Mouse (Mus musculus): ENCODE results near the gene Kcnj5. TPM values are rescaled to one million over a fixed set of nuclear protein-coding genes. Genes with fewer than 3 reads are reported as not detected.

Kcnj5 gene
- total and polyA plus RNA-seq, 2 experiments from 2014 or later, result 32.5 to 58.1 TPM

GRCm38 (mm10) chr9:32368812-32369211, 24.7 kb upstream of the Kcnj5 start:
- TF ChIP-seq CTCF (IDR thresholded peaks at IDR 0.05; ENCODE audit: low read depth) (no peak), EP300 (IDR thresholded peaks at IDR 0.05; ENCODE audit: low read depth) (no peak)
- ATAC-seq (ENCODE audit: insufficient read depth, low read depth), result no peak
- H3K36me3 ChIP-seq (replicated peaks; ENCODE audit: control insufficient read depth, insufficient read depth, low read length), result no peaks in the 10 kb centered on the region

GRCm38 (mm10) chr9:32360770-32361169, 16.6 kb upstream of the Kcnj5 start:
- Histone ChIP-seq H3K4me1 (ENCODE audit: control insufficient read depth, insufficient read depth) (no peaks in the 10 kb centered on the region), H3K27me3 (ENCODE audit: control insufficient read depth, insufficient read depth, low read length) (no peaks in the 10 kb centered on the region), H3K4me2 (ENCODE audit: low read depth, low read length) (no peak overlapping the region), H3K9ac (replicated peaks; ENCODE audit: low read depth, low read length) (no peak overlapping the region), H3K4me3 (ENCODE audit: low read depth, low read length) (no peak overlapping the region), H3K9me3 (replicated peaks; ENCODE audit: control insufficient read depth, low read length) (no peaks in the 10 kb centered on the region), H3K36me3 (replicated peaks; ENCODE audit: control insufficient read depth, insufficient read depth, low read length) (no peaks in the 10 kb centered on the region), H3K27ac (ENCODE audit: low read depth) (no peak overlapping the region)
- DNase-seq (ENCODE audit: low spot score) (no peak), ATAC-seq (ENCODE audit: insufficient read depth, low read depth) (no peak)
- WGBS, result 79% methylated on average over 1 of the region's 1 CpGs
- TF ChIP-seq EP300 (IDR thresholded peaks at IDR 0.05; ENCODE audit: low read depth) (no peak), CTCF (IDR thresholded peaks at IDR 0.05; ENCODE audit: low read depth) (no peak)

More at GRCm38 (mm10) chr9:32368812-32369211, 24.7 kb upstream of the Kcnj5 start:
- Histone ChIP-seq H3K4me1 (ENCODE audit: control insufficient read depth, insufficient read depth) (no peaks in the 10 kb centered on the region), H3K27ac (ENCODE audit: low read depth) (no peak overlapping the region), H3K27me3 (ENCODE audit: control insufficient read depth, insufficient read depth, low read length) (no peaks in the 10 kb centered on the region), H3K4me3 (ENCODE audit: low read depth, low read length) (no peak overlapping the region), H3K9me3 (replicated peaks; ENCODE audit: control insufficient read depth, low read length) (no peaks in the 10 kb centered on the region), H3K4me2 (ENCODE audit: low read depth, low read length) (no peak overlapping the region), H3K9ac (replicated peaks; ENCODE audit: low read depth, low read length) (no peak overlapping the region)
- WGBS, result 39% methylated on average over 2 of the region's 2 CpGs
- DNase-seq (ENCODE audit: low spot score), result no peak

GRCm38 (mm10) chr9:32350332-32350731, 6.2 kb upstream of the Kcnj5 start:
- no peak for ATAC-seq (ENCODE audit: insufficient read depth, low read depth)
- TF ChIP-seq CTCF (IDR thresholded peaks at IDR 0.05; ENCODE audit: low read depth) (peak; percentile 87), EP300 (IDR thresholded peaks at IDR 0.05; ENCODE audit: low read depth) (no peak)
- H3K4me1 ChIP-seq (ENCODE audit: control insufficient read depth, insufficient read depth), result no peaks in the 10 kb centered on the region
- H3K27me3 ChIP-seq (ENCODE audit: control insufficient read depth, insufficient read depth, low read length), result no peaks in the 10 kb centered on the region
- H3K27ac ChIP-seq (ENCODE audit: low read depth), result no peak overlapping the region
- H3K9ac ChIP-seq (replicated peaks; ENCODE audit: low read depth, low read length), result no peak overlapping the region
- H3K4me3 ChIP-seq (ENCODE audit: low read depth, low read length), result no peak overlapping the region
- peak; percentile 75 for DNase-seq (ENCODE audit: low spot score)
- 4% methylated on average over 6 of the region's 6 CpGs for WGBS
- no peaks in the 10 kb centered on the region for H3K36me3 ChIP-seq (replicated peaks; ENCODE audit: control insufficient read depth, insufficient read depth, low read length)
- H3K4me2 ChIP-seq (ENCODE audit: low read depth, low read length), result no peak overlapping the region
- H3K9me3 ChIP-seq (replicated peaks; ENCODE audit: control insufficient read depth, low read length), result no peaks in the 10 kb centered on the region

- Histone ChIP-seq H3K4me1 (ENCODE audit: control insufficient read depth, insufficient read depth) (no peaks in the 10 kb centered on the region), H3K9ac (replicated peaks; ENCODE audit: low read depth, low read length) (no peak overlapping the region), H3K4me3 (ENCODE audit: low read depth, low read length) (no peak overlapping the region), H3K9me3 (replicated peaks; ENCODE audit: control insufficient read depth, low read length) (no peaks in the 10 kb centered on the region), H3K27ac (ENCODE audit: low read depth) (no peak overlapping the region), H3K36me3 (replicated peaks; ENCODE audit: control insufficient read depth, insufficient read depth, low read length) (no peaks in the 10 kb centered on the region), H3K27me3 (ENCODE audit: control insufficient read depth, insufficient read depth, low read length) (no peaks in the 10 kb centered on the region), H3K4me2 (ENCODE audit: low read depth, low read length) (no peak overlapping the region)
- TF ChIP-seq CTCF (IDR thresholded peaks at IDR 0.05; ENCODE audit: low read depth), result no peak
- no peak for TF ChIP-seq EP300 (IDR thresholded peaks at IDR 0.05; ENCODE audit: low read depth)
- DNase-seq (ENCODE audit: low spot score) (no peak), ATAC-seq (ENCODE audit: insufficient read depth, low read depth) (no peak)
- WGBS, result 82% methylated on average over 10 of the region's 10 CpGs
Measured at GRCm38 (mm10) chr9:32349344-32349743, 5.2 kb upstream of the Kcnj5 start.

GRCm38 (mm10) chr9:32348096-32348495, 3.9 kb upstream of the Kcnj5 start:
- TF ChIP-seq CTCF (IDR thresholded peaks at IDR 0.05; ENCODE audit: low read depth), result no peak
- TF ChIP-seq EP300 (IDR thresholded peaks at IDR 0.05; ENCODE audit: low read depth), result no peak
- H3K4me3 ChIP-seq (ENCODE audit: low read depth, low read length), result no peak overlapping the region
- ATAC-seq (ENCODE audit: insufficient read depth, low read depth) (no peak), DNase-seq (ENCODE audit: low spot score) (no peak)
- H3K9me3 ChIP-seq (replicated peaks; ENCODE audit: control insufficient read depth, low read length), result no peaks in the 10 kb centered on the region
- no peak overlapping the region for H3K9ac ChIP-seq (replicated peaks; ENCODE audit: low read depth, low read length)
- no peak overlapping the region for H3K27ac ChIP-seq (ENCODE audit: low read depth)
- 70% methylated on average over 8 of the region's 8 CpGs for WGBS
- H3K36me3 ChIP-seq (replicated peaks; ENCODE audit: control insufficient read depth, insufficient read depth, low read length), result no peaks in the 10 kb centered on the region
- no peaks in the 10 kb centered on the region for H3K4me1 ChIP-seq (ENCODE audit: control insufficient read depth, insufficient read depth)
- no peak overlapping the region for H3K4me2 ChIP-seq (ENCODE audit: low read depth, low read length)
- no peaks in the 10 kb centered on the region for H3K27me3 ChIP-seq (ENCODE audit: control insufficient read depth, insufficient read depth, low read length)

DNA sequence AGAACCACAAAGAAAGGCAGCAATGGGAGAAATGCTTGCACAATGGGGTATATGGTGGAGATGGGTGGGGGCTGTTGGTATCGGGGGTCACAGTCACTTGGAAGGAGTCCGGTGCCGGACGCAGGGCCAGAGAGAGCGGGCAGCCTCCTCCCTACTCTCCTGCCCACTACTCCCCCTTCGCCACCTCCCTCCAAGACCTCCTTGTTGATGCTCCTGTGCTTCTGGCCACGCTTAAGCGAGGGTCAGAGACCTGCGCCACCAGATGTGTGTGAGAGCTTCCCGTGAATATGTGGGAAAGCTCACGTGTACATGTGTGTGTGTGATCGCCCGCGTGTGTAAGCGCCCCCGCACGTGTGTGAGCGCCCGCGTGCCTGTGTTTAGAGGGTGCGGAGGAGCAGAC, 339 bp upstream of the Kcnj5 start:
- Histone ChIP-seq H3K9ac (replicated peaks; ENCODE audit: low read depth, low read length) (peak overlapping the region; percentile 40; the same call in 1 of the 2 replicates), H3K4me3 (ENCODE audit: low read depth, low read length) (peak overlapping the region; percentile 57), H3K36me3 (replicated peaks; ENCODE audit: control insufficient read depth, insufficient read depth, low read length) (no peaks in the 10 kb centered on the region), H3K9me3 (replicated peaks; ENCODE audit: control insufficient read depth, low read length) (no peaks in the 10 kb centered on the region), H3K27ac (ENCODE audit: low read depth) (no peak overlapping the region), H3K4me2 (ENCODE audit: low read depth, low read length) (peak overlapping the region; percentile 81), H3K27me3 (ENCODE audit: control insufficient read depth, insufficient read depth, low read length) (no peaks in the 10 kb centered on the region), H3K4me1 (ENCODE audit: control insufficient read depth, insufficient read depth) (peaks cover 15% of the 10 kb centered on the region)
- TF ChIP-seq CTCF (IDR thresholded peaks at IDR 0.05; ENCODE audit: low read depth), result no peak
- no peak for TF ChIP-seq EP300 (IDR thresholded peaks at IDR 0.05; ENCODE audit: low read depth)
- WGBS, result 5% methylated on average over 21 of the region's 21 CpGs
- peak; percentile 10 for ATAC-seq (ENCODE audit: insufficient read depth, low read depth)
- peak; percentile 42 for DNase-seq (ENCODE audit: low spot score)

All from heart, postnatal 0 days (tissue).